Mouse (Mus musculus) brain, adult 2 months (tissue): ENCODE data around the gene Tff3.

Source experiments
- DNase-seq: peaks from one replicate; pipeline ENCODE4 v3.0.0; 2011; ENCODE audit warnings: low read depth, low spot score

Tff3 gene

GRCm38 (mm10) chr17:31129452-31129851 lies at the start of gene Tff3:
Gene Tff3 (minus strand): TSS chr17:31129646.
- no peak for DNase-seq

- DNase-seq: no peak
Observed at GRCm38 (mm10) chr17:31176321-31176720, 46.9 kb upstream of the Tff3 start.

GRCm38 (mm10) chr17:31169796-31170195 lies 40.4 kb upstream of the Tff3 start:
- DNase-seq: no peak

GRCm38 (mm10) chr17:31165127-31165526 lies 35.7 kb upstream of the Tff3 start, which contains the start of gene Tff1:
Gene Tff1 (minus strand): TSS chr17:31165277.
- no peak for DNase-seq

DNA sequence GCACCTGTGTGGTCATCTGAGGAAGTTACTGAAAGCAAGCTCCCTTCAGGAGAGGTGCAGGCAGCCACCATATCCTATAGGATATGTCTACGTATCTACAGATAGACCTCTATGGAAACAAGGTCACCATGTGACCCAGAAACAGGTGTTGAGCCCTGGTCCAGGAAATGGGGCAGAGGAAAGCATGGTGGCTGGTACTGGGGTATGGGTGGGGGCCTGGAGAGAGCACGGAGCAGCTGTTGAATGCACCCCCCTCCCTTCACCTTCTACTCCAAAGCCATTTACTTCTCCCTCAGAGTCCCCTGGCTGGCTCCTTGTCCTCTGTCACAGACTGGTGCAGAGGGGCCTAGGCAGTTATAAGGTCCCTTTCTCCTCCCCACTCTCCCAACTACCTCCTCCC lies 34.4 kb upstream of the Tff3 start:
- no peak for DNase-seq

- no peak for DNase-seq
Observed at GRCm38 (mm10) chr17:31162607-31163006, 33.2 kb upstream of the Tff3 start.

DNA sequence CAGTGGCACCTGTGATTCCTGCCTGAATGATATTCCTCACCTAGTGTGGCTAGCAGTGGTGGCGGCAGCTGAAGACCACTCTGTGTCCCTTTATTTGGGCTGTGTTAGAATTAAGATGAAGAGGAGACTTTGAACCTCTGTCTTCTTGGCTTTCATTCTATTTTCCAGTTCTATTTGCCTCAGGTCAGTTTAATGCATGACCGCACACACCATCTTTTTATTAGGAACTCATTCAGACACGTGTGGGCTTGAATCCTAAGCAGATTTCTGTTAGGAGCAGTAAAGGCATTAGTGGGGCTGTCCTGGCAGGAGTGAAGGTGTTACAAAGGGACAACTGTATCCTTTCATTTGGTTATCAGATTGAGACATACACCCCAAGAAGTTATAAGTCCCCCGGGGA lies 30.8 kb upstream of the Tff3 start:
- DNase-seq: no peak

DNA sequence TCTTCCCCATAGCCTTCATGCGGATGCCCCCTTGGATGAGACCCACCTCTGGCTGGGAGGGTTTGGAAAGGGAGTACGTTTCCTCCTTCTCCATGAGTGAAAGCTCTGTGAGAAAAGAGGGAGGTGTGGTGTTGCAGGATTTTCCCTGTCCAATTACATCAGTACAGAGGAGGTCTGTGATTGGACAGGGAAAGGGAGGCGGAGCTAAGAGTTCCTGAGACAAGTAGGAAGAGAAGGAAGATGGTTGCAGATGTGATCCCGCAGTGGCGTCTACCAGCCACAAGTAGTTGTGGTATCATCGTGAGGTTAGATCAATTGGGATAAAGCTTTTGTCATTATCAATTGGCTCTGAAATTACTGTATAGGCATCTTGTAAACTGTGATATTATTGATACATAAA lies 28.5 kb upstream of the Tff3 start:
- no peak for DNase-seq

DNA sequence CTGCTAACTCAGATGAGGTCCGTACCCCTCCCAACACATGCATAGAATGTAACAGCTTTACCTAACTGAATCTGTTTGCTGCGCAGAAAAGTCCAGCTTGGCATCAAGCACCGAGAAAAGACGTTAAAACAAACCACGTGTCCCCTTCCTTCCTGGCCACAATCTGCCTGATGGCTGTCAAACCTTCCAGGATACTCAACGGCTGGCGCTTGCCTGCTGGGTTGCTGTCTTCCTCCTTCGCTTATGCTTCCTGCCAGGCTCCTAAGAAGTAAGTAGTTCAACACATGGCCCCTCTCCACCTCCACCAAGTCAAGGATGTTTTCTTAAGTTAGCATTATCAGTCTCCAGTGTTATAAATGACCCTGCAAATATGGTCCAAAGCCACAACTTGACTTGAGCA lies 24.3 kb upstream of the Tff3 start:
- DNase-seq: no peak

- no peak for DNase-seq
Observed at GRCm38 (mm10) chr17:31152966-31153499, 23.6 kb upstream of the Tff3 start.

- DNase-seq: no peak
Observed at GRCm38 (mm10) chr17:31152512-31152911, 23.1 kb upstream of the Tff3 start.

DNA sequence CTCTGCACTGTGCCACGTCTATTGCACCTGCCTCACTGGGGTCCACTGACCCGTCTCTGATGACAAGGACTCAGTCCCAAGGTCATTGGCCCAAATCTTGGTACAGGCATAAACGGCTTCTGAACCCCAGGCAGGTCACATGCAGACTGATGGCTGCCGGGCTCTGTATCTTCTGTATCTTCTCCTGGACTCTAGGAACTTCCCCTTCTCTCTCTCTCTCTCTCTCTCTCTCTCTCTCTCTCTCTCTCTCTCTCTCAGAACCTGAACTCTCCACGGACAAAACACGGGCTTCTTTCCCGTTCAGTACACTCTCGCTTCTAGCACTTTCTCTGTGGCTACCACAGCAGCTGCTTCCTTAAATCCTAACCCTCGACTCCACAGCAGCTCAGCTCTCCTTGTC lies 16.6 kb upstream of the Tff3 start:
- no peak for DNase-seq

GRCm38 (mm10) chr17:31144040-31145037 lies 14.9 kb upstream of the Tff3 start, which contains the start of gene Tff2:
Gene Tff2 (minus strand): TSS chr17:31144282.
- DNase-seq: no peak

DNA sequence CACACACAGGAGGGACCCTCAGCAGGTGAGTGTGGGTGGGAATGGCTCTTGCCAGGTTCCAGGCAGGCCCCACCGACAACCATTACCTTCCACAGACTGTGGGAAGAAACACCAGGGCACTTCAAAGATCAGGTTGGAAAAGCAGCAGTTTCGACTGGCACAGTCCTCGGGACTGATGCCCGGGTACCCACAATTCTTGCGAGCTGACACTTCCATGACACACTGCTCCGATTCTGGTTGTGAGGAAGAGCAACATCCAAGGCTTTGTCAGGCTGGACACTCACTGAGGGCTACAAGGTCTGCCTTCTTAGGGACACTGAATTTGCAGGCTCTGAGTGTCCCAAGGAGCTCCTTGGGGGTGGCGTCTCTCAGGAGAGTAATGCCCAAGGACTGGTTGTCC lies 12.7 kb upstream of the Tff3 start:
- no peak for DNase-seq

- peak; percentile 89 for DNase-seq
Observed at GRCm38 (mm10) chr17:31138398-31138797, 9.0 kb upstream of the Tff3 start.

- no peak for DNase-seq
Observed at GRCm38 (mm10) chr17:31136821-31137220, 7.4 kb upstream of the Tff3 start.

- DNase-seq: no peak
Observed at GRCm38 (mm10) chr17:31136291-31136690, 6.8 kb upstream of the Tff3 start.

DNA sequence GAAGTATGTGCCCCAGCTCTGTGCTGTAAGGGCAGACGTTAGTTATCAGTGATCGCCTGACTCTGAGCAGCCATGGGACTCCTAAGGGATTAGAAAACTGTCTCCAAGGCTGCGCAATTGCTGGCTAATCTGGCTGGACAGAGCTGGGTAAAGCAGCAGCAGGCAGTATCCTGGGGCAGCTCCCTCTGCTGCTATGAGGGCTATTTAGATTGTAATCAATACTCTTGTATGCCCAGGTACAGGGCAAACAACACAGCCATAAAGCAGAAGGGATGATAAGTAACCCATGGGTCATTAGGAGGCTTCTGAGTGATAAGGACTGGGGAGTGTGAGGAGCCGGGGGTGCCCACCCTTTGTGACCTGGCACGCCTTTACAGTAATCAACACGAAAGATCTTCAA lies 5.5 kb upstream of the Tff3 start:
- DNase-seq: no peak

GRCm38 (mm10) chr17:31133776-31134175 lies 4.3 kb upstream of the Tff3 start:
- DNase-seq: no peak

- DNase-seq: peak; percentile 97
Observed at GRCm38 (mm10) chr17:31131269-31131821, 1.9 kb upstream of the Tff3 start.

- DNase-seq: peak; percentile 69
Observed at GRCm38 (mm10) chr17:31128708-31129318, 633 bp downstream of the Tff3 start.
